Mouse (Mus musculus) heart, adult 9 months (tissue): ENCODE measurements at regions not wholly inside any gene's neighbourhood (a gene's known extent, or its start where the extent isn't known, plus 50 kb on each side); places are given as distances from the start of the nearest gene placed in this dataset.

ENCODE experiments used
- DNase-seq, 2 experiments: peaks; one replicate each; pipeline ENCODE4 v3.0.0; 2022; ENCODE audit warnings: low spot score in 2 of 2

DNA sequence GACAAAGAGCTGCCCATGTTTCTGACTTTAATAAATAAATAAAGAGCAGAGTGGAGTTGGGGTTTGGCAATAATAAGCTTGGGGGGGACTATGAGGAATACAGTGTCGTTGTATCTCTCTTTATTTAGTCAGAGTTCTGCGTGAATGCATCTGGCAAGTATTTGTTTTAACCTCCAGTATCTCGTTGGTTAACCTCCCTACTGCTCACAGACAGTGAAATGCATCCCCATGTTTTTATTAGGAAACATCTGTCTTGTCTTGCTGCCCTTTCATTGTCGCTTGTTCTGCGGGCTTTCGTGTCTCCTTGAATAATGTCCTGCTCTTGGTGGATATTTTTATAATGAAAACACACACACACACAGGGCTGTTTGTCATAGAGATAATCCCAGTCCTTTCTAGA lies 118.8 kb upstream of the Ccdc54 start:
- no peak for DNase-seq

DNA sequence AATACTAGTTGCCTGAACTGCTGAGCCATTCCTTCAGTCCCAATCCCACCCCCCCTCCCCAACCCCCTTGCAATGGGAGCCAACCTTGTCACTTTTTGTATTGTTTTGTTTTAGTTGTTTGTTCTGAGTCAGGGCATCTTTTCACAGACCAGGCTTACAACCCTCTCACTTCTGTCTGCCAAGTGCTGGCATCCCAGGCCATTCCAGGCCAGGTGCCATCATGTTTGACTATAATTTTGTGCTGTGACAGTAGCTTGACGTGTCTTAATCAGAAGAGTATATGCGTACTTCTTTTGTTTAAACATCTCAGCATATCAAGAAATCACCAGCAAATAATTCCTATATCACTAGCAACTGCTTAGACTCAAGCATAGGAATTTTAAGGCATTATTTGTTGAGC lies 117.0 kb upstream of the Ccdc54 start:
- DNase-seq = no peak

DNA sequence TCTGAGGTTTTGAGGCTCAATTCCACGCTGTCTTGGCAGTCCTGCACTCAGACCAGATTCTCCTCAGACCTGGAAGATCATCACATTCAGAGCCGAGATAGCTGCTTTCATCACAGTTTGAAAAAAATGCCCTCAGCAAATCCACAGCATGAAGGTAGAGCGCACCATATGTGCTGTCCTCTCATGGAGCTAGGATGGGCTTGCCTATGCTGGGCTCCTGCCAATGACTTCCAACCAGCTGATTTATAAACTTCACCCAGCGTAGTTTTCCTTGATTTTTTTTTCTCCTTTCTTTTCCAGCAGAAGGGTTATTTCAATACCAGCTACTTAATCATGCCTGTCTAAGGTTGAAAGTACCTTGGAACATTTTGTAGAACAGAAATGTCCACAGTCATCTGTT lies 115.0 kb upstream of the Ccdc54 start:
- DNase-seq = no peak

DNA sequence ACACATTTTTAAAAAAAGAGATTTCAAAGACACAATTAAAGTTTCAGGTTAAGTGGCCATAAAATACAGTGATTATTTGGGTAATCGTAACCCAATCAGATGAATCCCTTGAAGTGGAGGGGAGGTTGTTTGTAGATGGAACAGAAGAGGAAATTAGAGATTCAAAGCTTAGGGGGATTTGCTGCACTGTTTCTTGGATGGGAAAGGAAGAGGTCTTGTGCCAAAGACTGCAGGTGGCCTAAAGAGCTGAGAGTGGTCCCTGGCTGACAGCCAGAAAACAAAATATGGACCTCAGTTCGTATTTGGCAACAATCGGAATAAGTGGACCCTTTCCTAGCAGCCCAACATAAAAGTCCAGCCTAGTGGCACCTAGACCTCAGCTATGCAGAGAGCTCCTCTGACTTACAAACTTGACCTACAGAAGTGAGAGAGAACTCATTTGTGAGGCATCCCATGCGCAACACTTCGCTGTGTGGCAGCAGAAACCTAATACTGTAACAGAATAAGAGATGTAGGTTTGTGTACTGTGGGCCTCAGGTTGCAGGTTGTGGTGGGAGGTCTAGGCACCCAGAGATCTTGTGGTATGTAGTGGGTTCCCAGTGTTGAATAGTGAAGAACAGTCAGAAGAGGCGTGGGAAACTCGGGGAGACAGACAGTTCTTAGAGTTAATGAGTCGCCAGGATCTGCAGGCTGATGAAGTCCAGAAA lies 110.0 kb upstream of the Ccdc54 start:
- no peak for DNase-seq

DNA sequence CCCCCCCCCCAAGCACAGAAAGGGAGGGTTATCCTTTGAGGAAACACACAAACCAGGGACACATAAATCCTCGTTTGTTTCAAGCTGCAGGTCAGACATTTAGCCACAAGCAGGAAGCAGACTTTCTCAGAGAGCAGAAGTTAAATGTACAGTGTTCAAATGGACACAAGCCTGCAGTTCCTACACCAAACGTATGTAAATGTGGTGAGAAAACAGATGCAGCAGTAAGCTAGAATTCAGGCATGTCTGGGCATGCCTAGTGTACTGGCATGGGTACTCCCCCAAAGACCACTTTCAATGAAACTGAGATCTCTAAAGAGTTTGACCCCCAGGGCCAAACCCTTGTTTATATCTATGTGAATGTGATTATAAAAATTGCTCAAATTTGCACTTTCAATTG lies 109.2 kb upstream of the Ccdc54 start:
- DNase-seq = no peak

DNA sequence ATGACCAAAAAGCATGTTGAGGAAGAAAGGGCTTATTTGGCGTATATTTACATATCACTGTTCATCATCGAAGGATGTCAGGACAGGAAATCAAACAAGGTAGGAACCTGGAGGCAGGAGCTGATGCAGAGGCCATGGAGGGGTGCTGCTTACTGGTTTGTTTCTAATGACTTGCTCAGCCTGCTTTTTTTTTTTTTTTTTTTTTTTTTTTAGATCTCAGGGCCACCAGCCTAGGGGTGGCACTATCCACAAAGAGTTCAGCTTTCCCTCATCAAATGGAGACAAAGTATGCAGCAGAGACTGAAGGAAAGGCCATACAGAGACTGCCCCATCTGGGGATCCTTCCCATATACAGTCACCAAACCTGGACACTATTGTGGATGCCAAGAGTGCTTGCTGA lies 106.8 kb upstream of the Ccdc54 start:
- DNase-seq = no peak

DNA sequence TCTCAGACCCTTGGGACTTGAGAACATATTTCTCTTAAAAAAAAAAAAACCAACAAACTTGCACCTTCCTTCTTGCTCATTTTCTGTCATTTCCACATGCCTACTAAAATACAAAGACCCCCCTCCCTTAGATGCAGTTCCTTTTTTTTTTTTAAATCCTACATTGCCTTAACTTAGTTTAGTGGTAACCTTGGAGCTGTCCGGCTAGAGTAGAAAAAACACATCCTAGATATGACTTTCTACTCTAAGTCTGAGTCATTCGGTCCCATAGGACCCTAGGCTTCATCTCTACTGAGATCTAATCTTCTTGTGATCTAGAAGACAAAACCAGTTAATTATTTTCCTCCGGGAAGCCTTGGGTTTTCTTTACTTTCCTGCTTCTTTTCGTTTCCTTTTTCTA lies 105.1 kb upstream of the Ccdc54 start:
- no peak for DNase-seq

DNA sequence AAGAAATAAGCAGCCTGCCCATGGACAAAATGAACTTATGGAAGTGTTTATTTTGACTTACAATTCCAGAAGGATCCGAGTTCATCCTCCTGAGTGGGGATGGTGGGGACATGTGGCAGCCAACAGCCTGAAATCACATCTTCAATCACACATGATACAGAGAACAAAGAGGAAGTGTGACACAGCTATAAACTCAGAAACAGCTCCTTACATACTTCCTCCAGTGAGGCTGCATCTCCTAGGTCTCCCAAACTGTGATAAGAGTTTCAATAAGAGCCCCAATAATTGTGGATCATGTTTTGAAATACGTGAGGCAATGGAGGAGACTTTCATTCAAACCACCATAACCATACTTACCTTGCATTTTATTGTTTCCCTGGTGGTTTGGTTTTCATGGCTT lies 103.1 kb upstream of the Ccdc54 start:
- no peak for DNase-seq

DNA sequence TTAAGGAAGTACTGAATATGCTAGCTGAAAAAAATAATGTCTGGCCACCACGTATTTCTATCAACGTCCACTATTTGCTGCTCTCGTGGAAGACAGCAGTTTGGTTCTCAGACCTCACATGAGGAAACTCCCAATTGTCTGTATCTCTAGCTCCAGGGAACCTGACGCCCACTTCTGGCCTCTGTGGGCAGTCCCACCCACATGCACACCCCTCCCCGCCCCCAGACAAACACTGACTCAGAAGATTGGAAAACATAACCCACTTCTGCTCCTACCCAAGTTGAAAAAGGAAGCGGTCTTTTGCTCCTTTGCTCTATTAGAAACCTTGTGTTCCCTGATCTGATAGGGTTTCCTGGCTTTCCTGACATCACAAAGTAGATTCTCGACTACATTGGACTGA lies 99.9 kb upstream of the Ccdc54 start:
- DNase-seq = no peak

DNA sequence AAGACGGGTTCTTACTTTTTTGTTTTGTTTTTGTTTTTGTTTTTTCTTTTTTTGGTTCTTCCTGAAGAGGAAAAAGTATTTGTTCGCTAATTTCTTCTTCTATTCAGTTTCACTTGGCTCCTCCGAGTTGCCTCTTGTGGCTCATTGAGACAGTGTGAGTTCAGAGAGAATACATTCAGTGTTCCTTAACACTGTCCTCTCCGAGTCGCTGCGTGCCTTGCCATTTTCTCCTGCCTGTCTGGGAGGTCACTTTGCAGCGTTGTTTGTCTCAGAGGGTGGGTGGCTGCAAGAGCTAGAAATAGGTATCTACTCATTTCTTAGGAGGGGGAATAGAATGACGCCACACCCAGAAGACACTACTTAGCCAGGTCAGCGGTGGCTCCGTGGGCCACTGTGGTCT lies 98.6 kb upstream of the Ccdc54 start:
- DNase-seq = no peak

DNA sequence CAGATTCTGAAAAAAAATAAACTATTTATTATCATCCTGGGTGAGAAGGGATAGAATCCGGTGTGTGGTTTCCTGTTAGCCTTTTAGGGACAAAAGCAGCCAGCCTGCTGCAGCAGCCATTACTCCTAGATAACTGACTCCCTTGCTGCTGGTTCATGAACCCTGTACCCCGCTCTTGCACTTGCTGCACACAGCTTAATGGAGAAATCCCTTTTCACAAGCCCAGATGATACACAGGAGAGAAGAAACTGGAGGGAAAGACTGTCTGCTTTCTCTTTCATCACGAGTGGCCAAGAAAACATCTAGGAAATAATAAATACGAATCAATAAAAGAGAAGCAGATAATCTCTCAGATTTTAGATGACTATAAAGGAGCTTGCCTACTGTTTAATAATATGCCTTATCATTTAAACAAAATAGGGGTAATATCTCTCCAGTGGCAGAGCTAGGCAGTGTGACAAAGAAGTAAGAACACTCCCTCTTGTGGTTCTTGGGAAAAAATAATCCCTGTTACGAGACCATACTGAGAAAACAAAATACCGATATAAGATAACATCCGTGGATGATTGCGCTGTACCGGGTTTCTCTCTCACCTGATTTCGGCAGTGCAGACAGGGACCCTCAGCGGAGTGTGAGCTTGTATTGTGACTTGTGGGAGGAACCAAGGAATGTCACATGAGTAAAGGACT lies 98.0 kb upstream of the Ccdc54 start:
- DNase-seq = no peak

DNA sequence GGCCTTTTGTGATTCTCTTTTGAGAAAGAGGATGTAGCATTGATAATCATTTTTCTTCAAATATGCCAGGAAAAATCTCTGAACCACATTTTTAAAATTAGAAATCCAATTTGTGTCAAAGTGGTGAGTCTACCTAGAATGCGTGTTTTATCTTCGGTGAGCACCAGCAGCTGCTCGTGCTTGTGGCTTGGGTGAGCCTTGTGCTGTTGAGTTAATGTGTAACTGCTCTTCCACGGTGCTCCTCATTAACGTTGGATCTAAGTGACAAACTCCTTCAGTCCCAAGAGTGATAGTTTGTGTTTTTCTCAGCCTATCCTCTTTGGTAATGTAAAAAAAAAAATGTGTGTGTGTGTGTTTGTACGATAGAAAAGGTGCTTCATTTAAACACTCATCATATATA lies 88.7 kb upstream of the Ccdc54 start:
- DNase-seq = no peak

DNA sequence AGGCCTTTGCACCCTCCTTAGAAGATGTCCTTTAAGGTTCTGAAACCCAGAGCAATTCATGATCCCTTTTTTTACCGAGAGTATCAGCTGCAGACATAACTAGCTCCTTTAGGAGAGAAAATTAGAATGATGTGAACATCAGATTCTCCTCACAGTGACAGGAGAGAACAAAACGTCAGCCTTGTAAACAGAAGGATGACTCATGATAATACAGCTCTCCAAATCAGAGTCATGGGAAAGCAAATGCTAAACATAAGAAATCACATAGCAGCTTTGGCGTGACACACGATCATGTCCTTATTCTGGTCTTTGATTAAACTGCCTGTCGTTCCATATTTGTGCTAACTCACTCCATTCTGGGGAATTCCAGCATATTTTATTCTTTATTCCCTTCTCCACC lies 82.4 kb upstream of the Ccdc54 start:
- DNase-seq = no peak

DNA sequence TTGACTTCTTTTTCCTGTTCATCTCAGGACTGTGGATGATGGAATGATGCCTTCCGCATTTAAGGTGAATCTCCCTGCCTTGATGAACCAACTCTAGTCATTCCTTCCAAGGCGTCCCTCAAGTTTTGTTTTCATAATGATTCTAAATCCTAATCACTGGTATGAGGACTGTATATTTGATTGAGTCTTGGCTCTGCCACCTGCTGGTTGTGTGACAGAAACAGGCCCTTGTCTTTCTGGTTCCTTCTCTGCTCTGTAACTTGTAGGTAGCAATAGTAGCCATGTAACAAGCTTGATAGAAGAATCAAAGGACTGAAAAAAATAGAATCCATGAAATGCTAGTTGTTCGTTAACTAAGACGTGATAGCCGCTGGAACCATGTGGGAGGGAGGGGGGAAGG lies 81.8 kb upstream of the Ccdc54 start:
- no peak for DNase-seq

DNA sequence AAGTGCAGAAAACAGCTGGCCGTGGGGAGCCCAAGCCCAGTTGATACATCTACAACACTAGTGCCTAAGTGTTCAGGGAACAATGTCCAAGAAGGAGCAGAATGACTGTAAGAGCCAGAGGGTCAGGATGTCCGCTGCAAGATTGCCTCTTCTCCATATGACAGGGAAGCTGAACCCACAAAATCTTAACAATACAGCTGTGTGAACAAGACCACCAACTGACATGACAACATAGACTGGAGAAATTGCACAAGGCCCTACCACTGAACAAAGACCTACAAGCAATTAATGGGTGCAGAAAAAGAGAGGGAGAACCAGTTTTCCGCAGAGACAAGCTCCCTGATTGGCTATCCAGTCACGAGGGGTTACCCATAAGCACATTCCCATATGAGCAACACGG lies 80.2 kb upstream of the Ccdc54 start:
- no peak for DNase-seq

DNA sequence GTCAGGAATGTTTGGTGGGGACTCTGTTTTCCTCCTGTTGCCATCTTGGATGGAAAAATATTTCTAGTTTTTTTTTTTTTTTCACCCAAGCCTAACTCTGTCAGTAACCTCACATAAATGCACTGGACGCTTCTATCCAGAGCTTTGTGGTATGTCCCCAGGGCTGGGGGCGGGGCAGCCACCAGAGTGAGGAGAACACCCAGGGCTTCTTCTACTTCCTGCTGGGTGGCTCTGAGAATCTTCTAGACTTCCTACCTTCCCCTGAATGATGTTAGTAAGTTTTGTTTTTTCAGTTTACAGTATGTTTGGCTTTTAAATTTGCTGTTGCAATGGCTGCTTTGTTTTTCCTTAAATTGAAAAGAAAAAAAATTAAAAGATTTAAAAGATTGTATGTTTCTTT lies 73.3 kb upstream of the Ccdc54 start:
- no peak for DNase-seq
